Mouse (Mus musculus) brain, embryonic 14.5 days (tissue): ENCODE data around the gene Tnp1.

ENCODE experiments used
- CTCF ChIP-seq: fragments of 200-500 bp; IDR thresholded peaks from 2 replicates; pipeline ENCODE4 v1.5.1; 2012; ENCODE audit warnings: inconsistent platforms, mild to moderate bottlenecking, moderate library complexity, borderline replicate concordance; ENCODE audit not compliant: insufficient read depth, insufficient read length; ENCODE audit errors: extremely low read depth
- POLR2A ChIP-seq: fragments of 200-500 bp; IDR thresholded peaks from 2 replicates; pipeline ENCODE4 v1.6.1; 2012; ENCODE audit warnings: mild to moderate bottlenecking, inconsistent platforms, borderline replicate concordance; ENCODE audit not compliant: poor library complexity, insufficient read depth, insufficient read length, severe bottlenecking; ENCODE audit errors: extremely low read depth

DNA sequence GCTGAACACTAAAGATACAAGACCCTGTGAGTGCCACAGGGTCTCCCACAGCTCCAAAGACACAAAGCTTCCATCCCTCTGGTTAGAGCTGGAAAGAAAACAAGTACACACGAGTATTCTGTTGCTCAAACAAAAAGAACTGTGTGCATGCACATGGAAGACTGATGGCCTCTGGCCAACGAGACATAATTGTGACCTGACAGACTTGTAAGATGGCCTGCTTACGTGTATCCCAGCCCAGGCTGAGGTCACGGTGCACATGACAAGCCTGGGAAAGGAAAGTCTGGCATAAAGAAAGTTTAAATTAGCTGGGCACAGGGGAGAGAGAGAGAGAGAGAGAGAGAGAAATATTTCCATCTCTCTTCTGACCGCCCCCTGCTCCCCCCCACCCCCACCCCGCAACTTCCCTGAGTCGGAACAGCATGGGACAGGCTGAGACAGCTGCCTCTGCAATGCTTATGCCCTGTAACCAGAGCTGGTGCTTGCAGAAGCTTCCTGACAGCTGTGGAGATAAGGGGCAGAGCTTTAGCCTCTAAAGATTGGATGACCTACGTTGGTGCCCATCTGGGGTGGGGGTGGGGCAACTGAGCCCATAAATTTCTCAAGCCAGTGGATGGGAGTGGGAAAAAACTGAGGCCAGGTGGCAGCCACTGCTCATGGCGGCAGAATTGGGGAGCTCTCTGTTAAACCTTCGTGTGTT, 46.4 kb downstream of the Tnp1 start:
- no peak for TF ChIP-seq CTCF
- TF ChIP-seq POLR2A: no peak
